Mouse (Mus musculus) frontal cortex, postnatal 36 days (tissue): ENCODE results near the gene Vti1a.

ENCODE experiments used
- DNase-seq, 2 experiments: peaks; one replicate each; pipeline ENCODE4 v3.0.0; 2022; ENCODE audit warnings: low spot score in 2 of 2

Vti1a gene

GRCm38 (mm10) chr19:55313649-55314048 lies 2.4 kb upstream of the Vti1a start:
- DNase-seq, result no peak

- peak; percentile 79 to 88 for DNase-seq
Observed at GRCm38 (mm10) chr19:55315452-55316108, 515 bp upstream of the Vti1a start, which contains the start of gene Zdhhc6. Zdhhc6 (minus strand) TSS chr19:55316032.

DNA sequence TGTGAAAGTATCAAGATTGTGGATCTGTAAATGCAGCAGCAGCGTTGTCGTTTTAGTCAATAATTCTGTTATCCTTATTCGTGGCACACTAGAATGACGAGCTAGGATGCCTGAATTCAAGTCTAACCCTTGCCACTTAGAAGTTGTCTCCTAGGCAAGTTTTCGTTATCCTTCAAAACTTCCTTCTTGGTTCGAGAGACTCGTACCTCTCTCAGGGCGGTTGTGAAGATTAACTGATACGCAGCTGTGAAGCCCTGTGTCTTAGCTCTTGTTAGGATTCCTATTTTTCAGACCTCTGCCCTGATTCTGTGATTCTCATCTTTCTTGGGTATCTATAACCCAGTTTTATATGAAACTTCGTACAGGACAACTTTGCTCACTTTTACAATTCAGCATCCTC lies 806 bp downstream of the Vti1a start:
- DNase-seq, result no peak

DNA sequence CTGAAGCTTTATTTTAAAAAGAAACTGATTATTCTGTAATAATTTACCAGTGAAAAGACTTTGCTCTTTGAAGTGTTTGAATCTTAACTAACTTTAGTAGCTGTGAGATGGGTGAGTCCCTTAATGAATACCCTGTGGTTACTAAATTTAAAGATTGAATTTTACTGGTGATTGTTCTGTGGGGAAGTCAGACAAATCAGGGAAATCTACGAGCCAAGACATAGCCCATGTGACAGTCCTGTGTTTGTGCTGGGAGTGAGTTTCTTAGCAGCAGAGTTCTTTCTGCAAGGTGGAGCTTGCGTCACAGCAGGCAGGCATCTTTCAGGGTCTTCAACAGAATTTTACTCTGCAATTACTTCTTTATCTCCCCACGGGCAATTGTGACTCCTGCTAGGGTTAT lies 2.9 kb downstream of the Vti1a start:
- no peak for DNase-seq

GRCm38 (mm10) chr19:55319521-55319920 lies 3.4 kb downstream of the Vti1a start:
- no peak for DNase-seq

DNA sequence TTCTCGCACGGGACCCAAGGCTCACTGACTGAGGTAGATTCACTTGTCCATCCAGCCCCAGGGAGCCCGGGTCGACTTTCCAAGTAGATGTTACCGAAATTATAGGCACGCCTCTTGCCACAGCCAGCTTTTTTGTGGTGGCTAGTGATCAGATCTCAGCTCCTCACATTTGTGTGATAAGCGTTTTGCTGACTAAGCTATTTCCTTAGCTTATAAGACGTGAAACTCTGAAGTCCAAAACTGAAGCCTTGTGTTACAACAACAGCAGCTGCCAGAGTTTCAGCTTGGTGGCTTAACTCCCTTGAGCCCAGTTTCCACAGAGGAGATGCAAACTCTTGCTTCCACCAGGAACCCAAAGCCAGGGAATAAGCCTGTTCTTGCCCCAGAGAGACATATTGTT lies 6.5 kb downstream of the Vti1a start:
- DNase-seq, result no peak

- peak in 1 of 2 experiments; percentile 30 for DNase-seq
Observed at GRCm38 (mm10) chr19:55327510-55327909, 11.4 kb downstream of the Vti1a start.

GRCm38 (mm10) chr19:55331776-55332175 lies 15.7 kb downstream of the Vti1a start:
- no peak for DNase-seq

DNA sequence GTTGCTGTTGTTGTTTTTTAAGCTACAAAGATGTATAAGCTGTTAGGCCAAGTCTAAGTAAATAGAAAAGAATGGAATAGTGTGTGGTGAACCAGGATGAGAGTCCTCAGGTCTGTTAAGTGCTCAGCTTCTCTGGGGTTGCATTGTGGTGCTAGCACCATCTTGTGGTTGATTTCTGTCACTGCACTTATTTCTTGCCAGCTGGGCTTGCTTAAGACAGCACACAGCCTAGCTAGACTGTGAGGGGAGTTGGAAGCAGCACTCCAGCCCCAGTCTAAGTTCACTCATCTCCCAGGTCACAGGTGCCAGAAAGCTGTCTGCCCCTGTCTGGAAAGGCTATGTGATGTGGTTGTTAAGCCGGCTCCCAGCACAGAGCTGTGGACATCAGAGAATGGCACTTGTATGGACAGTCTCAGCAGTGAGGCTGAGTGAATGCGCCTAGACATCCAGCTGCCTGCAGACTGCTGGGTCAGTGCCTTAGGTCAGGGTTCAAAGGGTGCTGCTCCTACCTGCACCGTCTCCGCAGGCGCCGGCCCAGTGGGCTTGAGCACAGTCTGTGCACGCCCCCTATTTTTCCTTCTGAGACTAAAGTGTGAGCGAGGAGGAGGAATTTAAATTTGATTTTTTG lies 16.7 kb downstream of the Vti1a start:
- peak; percentile 64 to 86 for DNase-seq

GRCm38 (mm10) chr19:55335881-55336280 lies 19.8 kb downstream of the Vti1a start:
- DNase-seq, result no peak

DNA sequence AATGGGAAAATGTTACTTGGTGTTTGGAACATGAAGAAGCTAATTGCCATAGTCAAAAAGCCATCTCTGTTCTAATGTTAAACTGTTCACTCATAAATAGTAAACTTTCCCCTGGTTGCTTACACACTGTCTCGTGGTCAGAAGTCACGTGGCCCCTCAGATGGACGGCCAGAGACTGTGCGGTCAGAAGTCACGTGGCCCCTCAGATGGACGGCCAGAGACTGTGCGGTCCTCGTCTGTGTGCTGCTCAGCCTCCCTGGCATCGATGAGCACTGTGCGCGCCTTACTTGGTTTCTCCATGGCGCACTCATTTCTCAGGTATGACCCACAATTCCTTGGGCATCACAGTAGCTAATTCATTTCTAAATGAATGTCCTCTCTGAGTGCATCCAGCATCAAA lies 20.3 kb downstream of the Vti1a start:
- DNase-seq, result no peak

GRCm38 (mm10) chr19:55337066-55337465 lies 21.0 kb downstream of the Vti1a start:
- no peak for DNase-seq

DNA sequence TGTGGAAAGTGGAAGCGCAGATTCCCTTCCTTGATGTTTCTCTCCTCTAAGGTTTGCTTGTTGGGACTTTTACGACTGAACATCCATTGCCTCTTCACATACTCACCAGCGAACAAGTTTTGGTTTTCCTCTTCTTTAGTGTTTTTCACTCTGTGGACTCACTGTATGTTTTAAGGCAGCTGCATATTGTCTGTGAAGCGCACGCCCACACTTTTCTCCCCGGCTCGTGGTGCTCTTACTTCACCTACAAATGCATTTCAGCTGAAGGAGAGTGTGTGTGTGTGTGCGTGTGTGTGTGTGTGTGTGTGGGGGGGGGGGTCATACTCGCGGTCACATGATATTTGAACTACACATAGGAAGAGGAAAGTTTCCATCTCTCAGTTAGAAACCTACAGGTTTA lies 21.6 kb downstream of the Vti1a start:
- DNase-seq, result no peak

DNA sequence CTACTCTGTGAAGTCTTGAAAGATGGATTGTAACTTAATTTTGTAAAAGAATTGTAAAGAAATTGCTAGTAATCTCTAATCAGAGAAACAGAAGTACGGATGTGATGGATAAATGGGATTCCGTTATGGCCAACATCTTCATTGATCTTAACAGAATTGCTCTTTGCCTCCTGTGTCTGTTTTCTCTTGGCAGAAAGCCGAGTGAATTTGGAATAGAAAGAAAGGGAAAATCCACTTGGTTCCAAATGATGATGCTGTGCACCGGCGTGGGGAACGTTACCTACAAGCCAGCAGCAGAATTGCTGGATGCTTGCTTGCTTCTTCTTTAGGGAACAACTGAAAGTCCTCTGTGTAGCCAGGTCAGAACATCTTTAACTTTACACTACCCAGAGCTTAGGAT lies 24.4 kb downstream of the Vti1a start:
- DNase-seq, result no peak

DNA sequence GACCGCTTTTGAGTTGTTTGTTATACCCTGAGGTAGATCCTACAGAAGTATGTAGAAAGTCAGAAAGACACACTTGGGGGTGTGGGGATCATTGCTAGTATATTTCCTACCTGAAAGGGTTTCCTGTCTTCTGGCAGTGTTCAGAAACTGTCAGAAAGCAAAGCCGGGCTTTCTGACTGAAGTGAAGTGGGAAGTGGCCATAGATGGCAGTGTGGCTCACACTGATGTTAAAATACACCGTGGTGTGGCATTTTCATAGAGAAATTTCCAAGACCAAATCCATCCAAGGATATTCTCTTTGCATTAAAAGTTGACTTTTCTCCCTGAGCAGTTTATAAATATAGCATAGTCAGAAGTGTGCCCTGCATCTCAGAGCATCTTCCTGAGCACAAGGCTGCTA lies 25.3 kb downstream of the Vti1a start:
- no peak for DNase-seq

DNA sequence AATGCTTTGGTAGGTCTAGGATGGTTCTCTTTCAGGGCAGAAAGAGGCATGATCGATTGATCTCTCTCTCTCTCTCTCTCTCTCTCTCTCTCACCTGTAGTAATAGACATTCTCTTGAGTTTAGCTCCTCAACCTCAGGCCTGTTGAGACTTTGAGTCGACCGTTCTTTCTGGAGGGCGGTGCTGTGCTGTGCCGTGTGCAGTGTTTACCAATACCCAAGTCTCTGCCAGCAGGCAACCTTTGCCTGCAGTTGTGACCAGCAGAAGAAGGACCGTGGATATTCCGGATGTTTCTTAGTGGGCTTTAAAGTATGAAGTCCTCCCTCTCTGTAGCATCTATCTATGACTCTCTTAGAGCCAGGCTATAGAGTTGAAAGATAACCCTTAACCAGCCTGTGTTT lies 26.3 kb downstream of the Vti1a start:
- no peak for DNase-seq

GRCm38 (mm10) chr19:55343274-55343673 lies 27.2 kb downstream of the Vti1a start:
- DNase-seq, result no peak

GRCm38 (mm10) chr19:55348187-55348586 lies 32.1 kb downstream of the Vti1a start:
- DNase-seq, result no peak

GRCm38 (mm10) chr19:55350673-55351378 lies 34.7 kb downstream of the Vti1a start:
- DNase-seq, result no peak

- peak; percentile 55 to 75 for DNase-seq
Observed at GRCm38 (mm10) chr19:55362606-55363005, 46.5 kb downstream of the Vti1a start.

DNA sequence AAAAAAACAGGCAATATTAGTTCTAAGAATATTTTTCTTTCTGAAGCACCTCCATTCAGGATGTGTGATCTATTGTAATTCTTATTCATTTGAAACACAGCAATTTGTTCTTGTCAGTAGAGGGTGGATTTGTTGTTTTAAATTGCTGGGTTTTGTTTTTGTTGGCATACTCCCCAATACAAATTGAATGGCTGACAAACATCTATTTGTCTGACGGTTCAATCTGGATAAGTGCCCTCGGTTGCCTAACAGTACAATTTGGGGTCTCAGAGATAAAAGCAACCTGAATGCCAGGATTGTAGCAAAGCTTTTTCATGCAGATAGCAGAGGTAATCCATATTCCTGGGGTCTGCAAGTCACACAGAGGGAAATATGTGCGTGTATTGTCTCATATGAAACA lies 53.6 kb downstream of the Vti1a start:
- no peak for DNase-seq

DNA sequence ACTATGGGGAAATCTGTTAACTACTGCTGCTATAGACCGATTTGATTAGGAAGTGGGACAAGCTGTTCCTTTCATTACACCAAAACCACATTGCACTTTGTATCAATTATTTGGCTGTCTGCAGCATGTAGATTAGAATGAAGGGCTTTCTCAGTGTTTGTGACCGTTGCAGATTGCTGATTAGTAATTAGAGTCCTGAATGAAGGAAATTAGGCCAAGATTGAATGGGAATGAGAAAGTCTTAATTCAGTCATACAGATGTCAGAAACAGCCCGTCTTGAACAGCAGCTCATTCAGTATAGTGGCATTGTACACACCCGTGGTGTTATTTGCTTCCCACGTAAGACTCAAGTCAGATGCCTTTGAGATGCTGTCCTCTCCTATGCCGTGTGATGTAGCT lies 60.2 kb downstream of the Vti1a start:
- no peak for DNase-seq

- DNase-seq, result no peak
Observed at GRCm38 (mm10) chr19:55377465-55377864, 61.4 kb downstream of the Vti1a start.
